Mouse (Mus musculus) ovary, adult 2 months (tissue): Measurements from ENCODE around the gene Kremen1. TPM values are rescaled to one million over a fixed set of nuclear protein-coding genes. Genes with fewer than 3 reads are reported as not detected.

Experiments
- polyA plus RNA-seq: library from polyadenylated mRNA; depleted of rRNA; stranded (reverse); fragments of >200 nt; gene quantifications from 2 replicates; pipeline ENCODE4 v1.2.3, GENCODE M21; 2012; rRNA removed

Gene Kremen1
- 31.7 and 33.4 TPM in 2 replicates for polyA plus RNA-seq

DNA sequence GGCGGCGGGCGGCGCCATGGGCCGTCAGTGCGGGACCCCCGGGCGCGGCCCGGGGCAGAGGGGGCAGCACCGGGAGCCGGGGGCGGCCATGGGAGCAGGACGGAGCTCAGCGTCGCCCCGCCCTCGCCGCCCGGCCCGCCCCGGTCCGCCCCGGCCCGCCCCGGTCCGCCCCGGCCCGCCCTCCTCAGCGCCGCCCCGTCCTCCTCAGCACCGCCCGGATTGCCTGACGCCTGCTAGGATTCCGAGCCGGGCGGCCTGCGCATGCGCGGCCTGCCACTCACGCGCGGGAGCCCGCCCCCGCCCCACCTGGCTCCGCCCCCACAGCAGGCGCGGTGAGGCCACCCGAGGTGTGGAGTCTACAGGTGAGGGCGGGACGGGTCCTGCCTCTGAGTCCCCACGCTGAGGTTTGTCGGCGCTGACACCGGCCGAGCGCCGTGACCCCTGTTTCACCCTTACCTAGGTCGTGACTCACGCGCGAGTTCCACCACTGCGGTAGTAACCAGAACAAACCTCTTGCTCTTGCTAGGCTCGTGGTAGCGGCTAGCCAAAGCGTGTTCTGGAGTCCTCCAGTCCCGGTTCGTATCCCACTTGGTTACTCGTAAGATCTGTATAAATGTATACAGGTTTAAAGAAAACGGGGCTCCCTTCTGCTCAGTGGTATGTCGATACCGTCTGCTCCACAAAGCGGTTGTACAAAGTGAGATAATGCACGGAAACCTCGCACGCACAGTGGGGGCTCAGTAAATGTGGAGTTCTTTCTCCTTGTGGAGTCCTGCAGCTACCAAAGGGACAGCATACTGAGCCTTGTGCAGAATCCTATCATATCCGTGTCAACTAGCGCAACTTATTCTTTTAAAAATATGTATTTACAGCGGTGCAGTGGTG lies at the start of gene Kremen1:
Gene Kremen1, minus strand, starts transcription at position 51 of the 885 bp plus-strand sequence.

DNA sequence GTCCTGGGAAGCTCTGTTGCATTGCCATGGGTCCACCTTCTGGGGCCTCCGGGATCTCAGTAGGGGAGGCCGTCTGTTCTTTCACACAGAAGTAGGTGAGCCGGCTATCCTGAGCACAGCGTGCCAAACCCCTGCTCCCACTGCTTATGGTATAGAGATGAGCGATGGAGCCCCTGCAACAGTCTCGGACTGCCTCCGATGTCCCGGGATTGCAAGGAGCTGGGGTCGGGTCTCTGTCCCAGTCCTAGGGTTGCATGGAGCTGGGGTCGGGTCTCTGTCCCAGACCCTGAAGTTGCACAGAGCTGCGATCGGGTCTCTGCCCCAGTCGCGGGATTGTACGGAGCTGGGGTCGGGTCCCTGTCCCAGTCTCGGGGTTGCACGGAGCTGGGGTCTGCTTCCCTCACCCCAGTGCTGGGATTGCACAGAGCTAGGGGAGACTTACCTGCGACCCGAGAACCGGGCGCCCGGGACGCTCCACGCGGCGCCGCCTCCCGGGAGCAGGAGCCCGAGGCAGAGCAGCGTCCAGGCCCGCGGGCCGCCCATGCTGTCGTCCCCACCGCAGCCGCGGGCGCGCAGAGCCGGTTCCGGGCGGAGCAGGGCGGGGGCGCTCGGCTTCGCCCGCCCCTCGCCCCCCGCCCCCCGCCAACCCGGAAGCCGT lies 109.5 kb downstream of the Kremen1 start, which contains the start of gene Emid1:
Gene Emid1, minus strand, starts transcription at position 578 of the 658 bp plus-strand sequence.

Other genes with a start within 250 kb of the Kremen1 start
- gene Rasl10a, start 203.4 kb downstream of the Kremen1 start, polyA plus RNA-seq = 74.9 and 98.7 TPM in 2 replicates
- gene Gas2l1, start 196.2 kb downstream of the Kremen1 start, polyA plus RNA-seq = 108 and 129 TPM in 2 replicates
- 52.4 and 62.2 TPM in 2 replicates for gene Rhbdd3, start 162.6 kb downstream of the Kremen1 start, polyA plus RNA-seq
- gene Ewsr1, start 162.3 kb downstream of the Kremen1 start, polyA plus RNA-seq = 592 and 1,072 TPM in 2 replicates
- 27.5 and 45.4 TPM in 2 replicates for gene Emid1, start 109.3 kb downstream of the Kremen1 start, polyA plus RNA-seq
- gene Znrf3, start 183.3 kb upstream of the Kremen1 start, polyA plus RNA-seq = 11.5 and 12.7 TPM in 2 replicates